Mouse (Mus musculus) lung, adult 18-20 months (tissue): ENCODE measurements around the gene Eps8.

Experiments used
- DNase-seq, 2 experiments: peaks; one replicate each; pipeline ENCODE4 v3.0.0; 2022; ENCODE audit warnings: mixed read lengths in 2 of 2

Gene Eps8

DNA sequence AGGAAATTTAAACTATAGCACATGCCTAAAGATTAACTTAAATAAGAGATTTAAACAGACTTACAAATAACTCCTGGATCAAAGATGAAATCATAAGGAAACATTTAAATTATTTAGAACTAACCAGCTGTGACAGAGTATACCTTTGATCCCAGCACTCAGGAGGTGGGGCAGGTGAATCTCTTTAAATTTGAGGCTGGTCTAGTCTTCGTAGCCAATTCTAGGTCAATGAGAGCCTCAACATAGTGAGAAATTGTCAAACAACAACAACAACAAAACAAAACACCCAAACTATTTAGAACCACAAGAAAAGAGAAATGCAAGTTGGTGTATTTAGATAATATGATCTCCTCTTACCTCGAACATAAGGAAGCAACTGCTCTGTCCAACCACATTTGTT is at the start of gene Eps8:
Gene Eps8 (minus strand): TSS at position 101 of the 400 bp plus-strand sequence.
- no peak for DNase-seq

DNA sequence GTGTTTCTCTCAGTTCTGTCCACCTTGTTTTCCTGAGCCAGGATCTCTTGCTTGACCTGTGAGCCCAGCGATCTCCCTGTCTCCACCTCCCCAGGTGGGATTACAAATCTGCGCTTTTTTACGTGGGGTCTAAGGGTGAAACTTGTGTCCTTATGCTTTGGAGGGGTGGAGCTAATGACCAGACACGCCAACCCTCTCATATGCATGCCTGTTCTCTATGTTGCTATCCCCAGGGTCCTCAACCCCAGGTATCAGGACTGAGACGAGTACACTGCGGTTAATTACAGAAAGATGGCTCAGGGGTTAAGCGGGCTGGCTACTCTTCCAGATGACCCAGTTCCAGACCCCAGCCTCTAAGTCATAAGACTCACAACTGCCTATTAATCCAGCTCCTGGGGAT is 48.8 kb upstream of the Eps8 start:
- no peak for DNase-seq

DNA sequence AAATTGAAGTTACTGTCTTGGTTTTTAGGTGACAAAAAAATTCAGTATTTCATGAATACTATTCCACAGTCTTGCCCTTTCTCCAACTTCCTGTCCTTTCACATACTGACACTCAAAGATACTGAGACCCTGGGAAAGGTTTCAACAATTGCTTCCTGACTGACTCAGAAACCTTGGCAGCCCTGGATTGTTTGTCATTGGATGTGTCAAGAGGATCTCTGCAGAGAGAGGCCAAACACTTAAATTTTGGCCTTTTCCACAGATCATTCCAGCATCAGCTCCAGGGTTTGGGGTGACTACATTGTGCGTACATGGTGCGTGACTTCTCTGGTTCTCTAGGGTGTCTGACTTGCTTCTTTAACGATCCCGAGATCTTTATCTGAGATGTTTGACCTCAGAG is 48.2 kb upstream of the Eps8 start:
- DNase-seq = peak in 1 of 2 experiments; percentile 21

DNA sequence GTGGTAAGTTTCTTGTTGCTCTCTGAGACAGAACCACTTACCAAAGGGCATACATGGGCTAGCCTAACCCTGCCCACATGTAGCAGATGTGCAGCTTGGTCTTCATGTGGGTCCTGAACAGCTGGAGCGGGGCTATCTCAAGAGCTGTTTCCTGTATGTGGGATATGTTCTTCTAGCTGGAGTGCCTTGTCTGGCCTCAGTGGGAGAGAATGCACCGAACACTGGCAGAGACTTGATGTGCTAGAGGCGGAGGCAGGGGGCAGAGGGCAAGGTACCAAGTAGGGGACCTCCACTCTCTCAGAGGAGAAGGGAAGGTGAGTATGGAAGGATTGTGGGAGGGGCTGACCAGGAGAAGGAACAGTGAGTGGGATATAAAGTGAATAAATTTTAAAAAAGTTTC is 47.5 kb upstream of the Eps8 start:
- DNase-seq = no peak

DNA sequence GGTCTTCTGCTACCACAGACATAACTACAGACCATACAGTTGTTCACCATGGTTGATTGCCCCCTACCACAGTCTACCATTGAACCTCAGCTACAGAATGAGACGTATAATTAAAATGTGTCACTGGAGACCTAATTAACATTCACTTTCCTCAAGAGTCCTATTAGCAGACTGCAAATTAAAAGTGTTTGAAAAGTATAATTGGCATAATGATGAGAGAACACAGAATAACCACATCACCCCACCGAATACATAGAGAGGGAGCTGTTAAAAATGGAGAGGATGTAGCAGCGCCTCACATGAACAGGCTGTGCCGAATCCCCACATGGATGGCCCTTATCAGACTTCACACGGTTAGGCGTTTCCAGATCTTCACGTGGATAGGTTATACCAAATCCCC is 44.8 kb upstream of the Eps8 start:
- no peak for DNase-seq

GRCm38 (mm10) chr6:137696445-137697204 is 41.9 kb upstream of the Eps8 start:
- DNase-seq = no peak

- DNase-seq = no peak
Observed at GRCm38 (mm10) chr6:137695046-137695445, 40.4 kb upstream of the Eps8 start.

- DNase-seq = no peak
Observed at GRCm38 (mm10) chr6:137694310-137694709, 39.6 kb upstream of the Eps8 start.

GRCm38 (mm10) chr6:137690550-137691119 is 36.0 kb upstream of the Eps8 start:
- DNase-seq = no peak

DNA sequence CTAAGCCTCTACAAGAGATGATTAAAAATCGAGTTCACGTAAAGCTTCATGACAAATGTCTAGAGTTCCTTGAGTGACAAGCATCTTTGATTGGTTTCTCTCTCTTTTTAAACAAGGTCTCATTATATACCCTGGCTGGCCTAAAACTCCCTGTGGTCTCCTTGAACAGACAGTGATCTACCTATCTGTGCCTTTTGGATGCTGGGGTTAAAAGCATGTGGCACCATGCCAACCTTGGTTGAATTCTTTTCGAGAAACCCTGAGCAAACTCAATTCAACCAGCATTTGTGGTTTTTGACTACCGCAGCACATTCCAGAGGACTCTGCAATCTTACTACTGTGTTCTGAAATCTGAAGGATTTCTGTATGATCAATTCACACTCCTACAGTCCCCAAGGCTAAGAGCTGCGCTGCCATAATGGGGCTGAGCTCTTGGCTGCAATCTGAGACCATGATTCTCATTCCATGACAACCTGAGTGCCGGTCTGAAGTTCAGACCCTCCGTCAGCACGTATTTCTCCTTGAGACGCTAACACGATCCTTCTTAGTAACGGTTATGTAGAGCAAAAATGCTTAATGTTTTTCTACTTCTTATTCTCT is 33.9 kb upstream of the Eps8 start:
- no peak for DNase-seq

GRCm38 (mm10) chr6:137688079-137688478 is 33.4 kb upstream of the Eps8 start:
- no peak for DNase-seq

GRCm38 (mm10) chr6:137687667-137688066 is 33.0 kb upstream of the Eps8 start:
- no peak for DNase-seq

- DNase-seq = no peak
Observed at GRCm38 (mm10) chr6:137682629-137683028, 28.0 kb upstream of the Eps8 start.

DNA sequence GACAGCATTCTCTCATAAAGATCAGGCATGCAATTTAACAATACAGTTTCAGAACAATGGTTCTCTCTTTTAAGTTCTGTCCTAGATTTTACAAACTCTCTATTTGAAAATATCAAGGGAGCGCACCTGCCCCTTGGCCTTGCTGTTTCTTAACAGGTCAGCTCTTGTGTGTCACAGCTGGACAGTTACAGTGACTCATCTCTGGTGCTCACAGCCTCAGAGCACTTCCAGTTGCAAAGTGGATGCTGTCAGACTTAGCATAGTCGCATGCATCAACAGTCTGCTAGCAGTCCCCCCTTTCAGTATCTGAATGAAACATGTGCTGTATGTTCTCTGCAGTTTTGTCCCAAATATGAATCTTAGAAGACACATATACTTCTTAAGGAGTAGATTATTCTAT is 26.3 kb upstream of the Eps8 start:
- no peak for DNase-seq

GRCm38 (mm10) chr6:137676581-137676980 is 21.9 kb upstream of the Eps8 start:
- DNase-seq = no peak

DNA sequence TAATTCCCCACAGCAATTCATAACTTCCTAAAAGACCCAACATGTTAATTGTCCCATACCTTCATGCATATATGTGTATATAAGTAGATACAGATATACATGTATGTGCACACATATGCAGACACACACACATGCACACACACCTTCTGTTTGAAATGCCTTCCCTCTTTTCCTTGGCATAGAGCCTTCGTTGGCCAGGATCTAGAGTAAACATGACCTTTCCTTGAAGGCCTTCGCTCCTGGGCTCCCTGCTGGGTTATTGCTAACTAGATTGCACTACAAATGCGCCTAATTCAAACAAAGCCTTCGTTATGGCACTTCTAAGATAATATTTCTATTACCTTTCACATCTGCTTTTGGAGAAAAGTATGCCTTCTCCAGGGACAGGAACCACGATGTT is 20.9 kb upstream of the Eps8 start:
- peak in 1 of 2 experiments; percentile 17 for DNase-seq

DNA sequence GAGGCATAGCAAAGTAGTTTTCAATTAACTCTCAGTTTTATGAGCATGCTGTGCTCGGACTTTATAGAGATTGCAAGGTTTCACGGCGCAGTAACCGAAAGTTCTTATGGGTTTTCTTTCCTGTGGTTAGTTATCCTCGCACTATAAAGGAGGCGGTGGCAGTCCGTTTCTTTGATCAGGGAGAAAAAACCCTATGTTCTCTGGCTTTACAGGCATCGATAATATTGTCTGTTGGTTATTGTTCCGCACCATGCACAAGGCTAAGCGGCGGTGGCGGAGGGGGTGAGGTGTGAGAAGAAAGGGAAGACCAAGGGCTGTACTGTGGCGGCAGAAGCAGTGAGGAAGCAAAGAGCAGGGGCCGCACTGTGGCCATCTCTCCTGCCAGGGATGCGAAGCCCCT is 18.6 kb upstream of the Eps8 start:
- no peak for DNase-seq

GRCm38 (mm10) chr6:137671561-137671960 is 16.9 kb upstream of the Eps8 start:
- DNase-seq = no peak

DNA sequence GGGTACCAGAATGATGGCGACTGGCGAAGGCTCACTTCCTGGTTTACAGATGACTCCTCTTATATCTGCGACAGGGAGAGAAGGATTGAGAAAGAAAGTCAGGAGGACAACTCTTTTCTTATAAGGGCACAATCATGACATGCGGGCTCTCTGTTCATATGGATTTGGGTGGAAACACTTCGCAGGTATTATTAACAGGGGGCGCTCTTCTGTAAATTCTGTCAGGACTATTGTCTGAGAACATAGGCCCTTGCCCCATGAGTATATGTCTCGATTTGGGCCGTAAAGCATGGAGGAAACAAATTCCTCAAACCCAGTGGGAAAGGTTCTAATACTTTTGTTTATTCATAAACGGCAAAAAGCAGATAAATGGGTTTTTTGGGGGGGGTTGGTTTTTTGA is 16.1 kb upstream of the Eps8 start:
- no peak for DNase-seq

- DNase-seq = no peak
Observed at GRCm38 (mm10) chr6:137669876-137670275, 15.2 kb upstream of the Eps8 start.

- no peak for DNase-seq
Observed at GRCm38 (mm10) chr6:137669433-137669832, 14.8 kb upstream of the Eps8 start.

DNA sequence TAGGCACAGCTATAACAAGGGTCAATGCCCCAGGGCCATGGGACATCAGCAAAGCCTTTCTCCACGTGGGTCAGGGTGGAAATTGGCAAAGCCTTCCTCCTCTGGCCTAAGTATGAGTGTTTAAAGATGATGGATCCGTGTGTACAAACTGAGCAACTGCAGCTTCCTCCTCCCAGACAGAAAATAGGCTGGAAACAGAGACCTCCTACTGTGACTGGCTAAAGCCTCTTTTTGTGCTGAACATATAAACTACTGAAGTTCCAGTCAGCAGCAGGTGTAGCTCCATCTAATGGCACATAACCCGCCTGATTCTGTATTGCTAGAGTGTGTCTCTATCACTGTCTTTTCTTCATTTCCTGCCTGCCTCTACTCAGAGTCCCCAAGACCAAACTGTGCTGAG is 13.7 kb upstream of the Eps8 start:
- DNase-seq = no peak

- peak in 1 of 2 experiments; percentile 38 for DNase-seq
Observed at GRCm38 (mm10) chr6:137667665-137668064, 13.0 kb upstream of the Eps8 start.

DNA sequence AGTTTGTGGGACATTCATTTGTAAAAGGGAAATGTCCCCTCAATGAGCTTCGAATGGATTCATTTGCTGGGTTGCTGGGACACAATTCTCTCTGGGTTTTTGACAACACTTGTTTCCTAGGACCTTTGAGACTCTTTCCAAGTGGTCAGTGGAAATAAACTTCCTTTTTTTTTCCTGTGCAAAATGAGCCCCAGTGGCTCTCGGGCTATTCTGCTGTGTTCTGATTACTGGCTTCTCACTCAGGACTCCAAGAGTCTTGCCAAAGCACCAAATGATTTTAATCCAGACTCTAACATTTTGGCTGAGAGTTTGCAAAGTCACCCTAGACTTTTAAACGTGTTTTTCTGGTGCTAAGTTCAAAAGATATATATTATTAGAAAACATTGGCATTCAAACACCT is 10.3 kb upstream of the Eps8 start:
- DNase-seq = no peak
